ENCODE assay signal across 7 mouse cellular contexts in the genomic region with DNA sequence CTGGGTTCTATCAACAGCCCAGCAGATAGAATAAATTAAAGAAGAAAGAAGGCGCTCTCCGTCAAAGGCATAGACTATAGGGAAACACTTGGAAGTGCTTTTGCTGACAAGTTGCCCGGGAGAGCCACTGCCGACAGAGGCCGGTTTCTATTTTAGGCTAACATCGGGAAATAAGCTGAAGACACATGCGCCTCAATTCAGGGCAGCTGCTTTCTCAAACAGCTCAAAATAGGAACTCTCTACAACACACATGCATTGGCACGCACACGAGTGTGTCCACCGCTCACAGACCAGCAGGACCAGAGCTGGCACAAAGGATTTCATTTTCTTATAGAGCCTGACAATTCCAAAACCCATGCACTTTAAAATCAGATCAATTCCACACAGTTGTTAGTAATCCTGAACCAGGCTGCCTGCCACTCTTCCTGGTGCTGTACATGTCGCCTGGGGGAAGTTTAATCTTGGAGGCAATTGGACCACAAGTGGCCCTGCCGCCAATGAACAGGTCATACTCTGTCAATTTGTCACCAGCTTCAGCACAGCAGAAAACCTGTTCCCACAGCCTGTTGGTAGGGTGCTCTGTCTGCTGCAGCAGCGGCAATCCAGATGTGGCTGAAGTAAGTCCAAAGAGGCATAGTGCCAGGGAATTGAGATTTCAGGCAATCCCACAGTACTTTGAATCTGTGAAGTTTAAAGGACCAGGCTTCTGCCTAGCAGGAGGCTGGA.
DNase-seq lines count a peak whose midpoint lies in the region; ATAC-seq and TF ChIP-seq lines count a peak whose summit lies in the region.

No protein-coding gene starts in this region.

- H3K4me1 ChIP-seq in neural tube, embryonic 13.5 days (replicated peaks) = peaks cover 28% of the 10 kb centered on the region
- no peaks in the 10 kb centered on the region; the same call in 1 of the 2 replicates for H3K4me1 ChIP-seq in intestine, postnatal 0 days (replicated peaks; ENCODE audit: control insufficient read depth, insufficient read depth, low read length)
- peaks cover 21% of the 10 kb centered on the region for H3K4me1 ChIP-seq in limb, embryonic 15.5 days
- peaks cover 27% of the 10 kb centered on the region for H3K4me1 ChIP-seq in stomach, embryonic 16.5 days (ENCODE audit: control insufficient read depth, insufficient read depth, low read length)

- H3K9me3 ChIP-seq in neural tube, embryonic 13.5 days = no peaks in the 10 kb centered on the region
- no peaks in the 10 kb centered on the region for H3K9me3 ChIP-seq in intestine, postnatal 0 days (ENCODE audit: control insufficient read depth)
- no peaks in the 10 kb centered on the region for H3K9me3 ChIP-seq in limb, embryonic 15.5 days
- H3K9me3 ChIP-seq in stomach, embryonic 16.5 days (replicated peaks; ENCODE audit: control insufficient read depth, low read length) = no peaks in the 10 kb centered on the region

- ATAC-seq in neural tube, embryonic 13.5 days (ENCODE audit: low read depth) = no peak; the same call in 1 of the 2 replicates
- ATAC-seq in intestine, postnatal 0 days = no peak
- ATAC-seq in limb, embryonic 15.5 days (ENCODE audit: insufficient number of reproducible peaks, low FRiP score, low TSS enrichment, low read depth) = no peak
- ATAC-seq in stomach, embryonic 16.5 days (ENCODE audit: insufficient read depth, low FRiP score) = peak; percentile 41; the same call in 1 of the 2 replicates
- no peak for ATAC-seq in granulocyte monocyte progenitor cell, adult 5-6 weeks (replicated peaks; ENCODE audit: poor library complexity, severe bottlenecking)

- H3K9ac ChIP-seq in neural tube, embryonic 13.5 days = no peak overlapping the region
- H3K9ac ChIP-seq in intestine, postnatal 0 days (ENCODE audit: low read depth, low read length) = no peak overlapping the region
- H3K9ac ChIP-seq in limb, embryonic 15.5 days = no peak overlapping the region
- H3K9ac ChIP-seq in stomach, embryonic 16.5 days (ENCODE audit: low read length) = peak overlapping the region; percentile 32; the same call in 1 of the 2 replicates

- no peaks in the 10 kb centered on the region for H3K27me3 ChIP-seq in neural tube, embryonic 13.5 days
- H3K27me3 ChIP-seq in intestine, postnatal 0 days (replicated peaks; ENCODE audit: control insufficient read depth, insufficient read depth, low read length) = no peaks in the 10 kb centered on the region
- H3K27me3 ChIP-seq in limb, embryonic 15.5 days = peaks cover 70% of the 10 kb centered on the region
- H3K27me3 ChIP-seq in stomach, embryonic 16.5 days (ENCODE audit: control insufficient read depth, insufficient read depth, low read length) = no peaks in the 10 kb centered on the region

- H3K36me3 ChIP-seq in neural tube, embryonic 13.5 days = no peaks in the 10 kb centered on the region
- H3K36me3 ChIP-seq in intestine, postnatal 0 days (ENCODE audit: control insufficient read depth, insufficient read depth) = no peaks in the 10 kb centered on the region
- no peaks in the 10 kb centered on the region for H3K36me3 ChIP-seq in limb, embryonic 15.5 days
- H3K36me3 ChIP-seq in stomach, embryonic 16.5 days (ENCODE audit: control insufficient read depth, insufficient read depth, low read length) = no peaks in the 10 kb centered on the region

- H3K4me3 ChIP-seq in neural tube, embryonic 13.5 days = no peak overlapping the region
- no peak overlapping the region for H3K4me3 ChIP-seq in intestine, postnatal 0 days (ENCODE audit: low read depth, low read length)
- H3K4me3 ChIP-seq in limb, embryonic 15.5 days = no peak overlapping the region
- H3K4me3 ChIP-seq in stomach, embryonic 16.5 days (replicated peaks; ENCODE audit: low read length) = no peak overlapping the region

- H3K4me2 ChIP-seq in neural tube, embryonic 13.5 days = no peak overlapping the region
- no peak overlapping the region for H3K4me2 ChIP-seq in intestine, postnatal 0 days (replicated peaks; ENCODE audit: low read depth)
- 0 out of 2 replicates have a peak overlapping the region, but pooled peaks have one; percentile 3 for H3K4me2 ChIP-seq in limb, embryonic 15.5 days
- peak overlapping the region; percentile 6; the same call in 1 of the 2 replicates for H3K4me2 ChIP-seq in stomach, embryonic 16.5 days (ENCODE audit: low read depth, low read length)

- H3K27ac ChIP-seq in neural tube, embryonic 13.5 days (replicated peaks) = peak overlapping the region; percentile 65
- H3K27ac ChIP-seq in intestine, postnatal 0 days (ENCODE audit: low read depth, low read length) = peak overlapping the region; percentile 31
- peak overlapping the region; percentile 63 for H3K27ac ChIP-seq in limb, embryonic 15.5 days
- peak overlapping the region; percentile 84 for H3K27ac ChIP-seq in stomach, embryonic 16.5 days (ENCODE audit: low read length)

- WGBS in neural tube, embryonic 13.5 days = 58% methylated on average over 13 of the region's 13 CpGs
- 50% methylated on average over 13 of the region's 13 CpGs for WGBS in intestine, postnatal 0 days
- 48% methylated on average over 13 of the region's 13 CpGs for WGBS in limb, embryonic 15.5 days
- WGBS in stomach, embryonic 16.5 days = 38% methylated on average over 13 of the region's 13 CpGs

- no peak for DNase-seq in neural tube, embryonic 10.5 days (ENCODE audit: extremely low spot score, low spot score)
- DNase-seq in heart, adult 11 months = peak; percentile 97

- no peak for TF ChIP-seq CTCF in intestine, postnatal 0 days (IDR thresholded peaks at IDR 0.05; ENCODE audit: low read depth)

Comparison
In these comparisons a context has a peak if more than half of its experiments do, and no peak if none do; other contexts are left out.
1. H3K27ac ChIP-seq: peak in every context shown above with its lines; median percentile 84 in stomach, embryonic 16.5 days; 65 in neural tube, embryonic 13.5 days; 63 in limb, embryonic 15.5 days; 31 in intestine, postnatal 0 days.
2. H3K4me2 ChIP-seq: peak in limb, embryonic 15.5 days (single experiment) and stomach, embryonic 16.5 days (single experiment); none in neural tube, embryonic 13.5 days (single experiment) and intestine, postnatal 0 days (single experiment).